Mouse (Mus musculus): ENCODE data around the gene Sin3a.

GRCm38 (mm10) chr9:57072526-57072988 lies 717 bp downstream of the Sin3a start:
- TF ChIP-seq CTCF (IDR thresholded peaks at IDR 0.05; ENCODE audit: borderline replicate concordance, extremely low read depth, insufficient read depth, insufficient read length), result no peak
- no peak for TF ChIP-seq POLR2A (IDR thresholded peaks at IDR 0.05; ENCODE audit: borderline replicate concordance, extremely low read depth, insufficient read depth, insufficient read length, poor library complexity, severe bottlenecking)

All from brain, embryonic 14.5 days (tissue).